Mouse (Mus musculus): ENCODE measurements at regions not wholly inside any gene's neighbourhood (a gene's known extent, or its start where the extent isn't known, plus 50 kb on each side); places are given as distances from the start of the nearest gene placed in this dataset.
A peak's percentile ranks its signal among the peaks of the same experiment; 100 is the strongest.
"Not testable (repeated sequence)": the region's sequence is repeated elsewhere in the genome, so short reads cannot be mapped to it uniquely, and the experiment has no call there.

- Histone ChIP-seq H3K36me3 (no peaks in the 10 kb centered on the region), H3K9ac (no peak overlapping the region), H3K4me2 (no peak overlapping the region), H3K27ac (replicated peaks) (no peak overlapping the region), H3K4me1 (replicated peaks) (no peaks in the 10 kb centered on the region), H3K27me3 (no peaks in the 10 kb centered on the region), H3K9me3 (no peaks in the 10 kb centered on the region), H3K4me3 (no peak overlapping the region)
- 87% methylated on average over 4 of the region's 4 CpGs for WGBS
- ATAC-seq (ENCODE audit: low FRiP score, low read depth) = no peak
Observed at GRCm38 (mm10) chr11:28993270-28993847, 137.2 kb upstream of the Pnpt1 start.

- H3K4me2 ChIP-seq = no peak overlapping the region
- no peak overlapping the region for H3K4me3 ChIP-seq
- H3K4me1 ChIP-seq (replicated peaks) = no peaks in the 10 kb centered on the region
- H3K27me3 ChIP-seq = no peaks in the 10 kb centered on the region
- no peak overlapping the region for H3K9ac ChIP-seq
- no peak for ATAC-seq (ENCODE audit: low FRiP score, low read depth)
- H3K36me3 ChIP-seq = no peaks in the 10 kb centered on the region
- no peaks in the 10 kb centered on the region for H3K9me3 ChIP-seq
- 77% methylated on average over 3 of the region's 3 CpGs for WGBS
- no peak overlapping the region for H3K27ac ChIP-seq (replicated peaks)
Observed at GRCm38 (mm10) chr11:28998314-28999106, 132.0 kb upstream of the Pnpt1 start.

- WGBS = 88% methylated on average over 1 of the region's 1 CpGs
- Histone ChIP-seq H3K36me3 (no peaks in the 10 kb centered on the region), H3K9me3 (no peaks in the 10 kb centered on the region), H3K4me3 (no peak overlapping the region), H3K4me1 (replicated peaks) (no peaks in the 10 kb centered on the region), H3K9ac (no peak overlapping the region), H3K27me3 (no peaks in the 10 kb centered on the region), H3K4me2 (no peak overlapping the region), H3K27ac (replicated peaks) (no peak overlapping the region)
- no peak for ATAC-seq (ENCODE audit: low FRiP score, low read depth)
Observed at GRCm38 (mm10) chr11:28999196-28999595, 131.3 kb upstream of the Pnpt1 start.

- no peak overlapping the region for H3K4me3 ChIP-seq
- H3K27me3 ChIP-seq = no peaks in the 10 kb centered on the region
- no peaks in the 10 kb centered on the region for H3K36me3 ChIP-seq
- ATAC-seq (ENCODE audit: low FRiP score, low read depth) = no peak
- H3K9ac ChIP-seq = no peak overlapping the region
- H3K27ac ChIP-seq (replicated peaks) = no peak overlapping the region
- WGBS = 88% methylated on average over 3 of the region's 3 CpGs
- H3K4me2 ChIP-seq = no peak overlapping the region
- no peaks in the 10 kb centered on the region for H3K4me1 ChIP-seq (replicated peaks)
- H3K9me3 ChIP-seq = no peaks in the 10 kb centered on the region
Observed at GRCm38 (mm10) chr11:28999620-29000019, 130.9 kb upstream of the Pnpt1 start.

GRCm38 (mm10) chr11:29000212-29000611 is 130.3 kb upstream of the Pnpt1 start:
- H3K4me2 ChIP-seq = no peak overlapping the region
- no peaks in the 10 kb centered on the region for H3K4me1 ChIP-seq (replicated peaks)
- no peak overlapping the region for H3K4me3 ChIP-seq
- 0 out of 2 replicates have a peak, but pooled peaks have one; percentile 61 for ATAC-seq (ENCODE audit: low FRiP score, low read depth)
- no peak overlapping the region for H3K27ac ChIP-seq (replicated peaks)
- WGBS = 82% methylated on average over 2 of the region's 2 CpGs
- H3K9ac ChIP-seq = no peak overlapping the region
- H3K9me3 ChIP-seq = no peaks in the 10 kb centered on the region
- H3K27me3 ChIP-seq = no peaks in the 10 kb centered on the region
- no peaks in the 10 kb centered on the region for H3K36me3 ChIP-seq

GRCm38 (mm10) chr11:29017406-29017805 is 113.1 kb upstream of the Pnpt1 start:
- H3K27ac ChIP-seq (replicated peaks) = no peak overlapping the region
- no peak overlapping the region for H3K4me2 ChIP-seq
- H3K9me3 ChIP-seq = no peaks in the 10 kb centered on the region
- H3K4me3 ChIP-seq = no peak overlapping the region
- 52% methylated on average over 1 of the region's 1 CpGs for WGBS
- no peaks in the 10 kb centered on the region for H3K36me3 ChIP-seq
- H3K9ac ChIP-seq = no peak overlapping the region
- no peak for ATAC-seq (ENCODE audit: low FRiP score, low read depth)
- H3K4me1 ChIP-seq (replicated peaks) = no peaks in the 10 kb centered on the region
- H3K27me3 ChIP-seq = no peaks in the 10 kb centered on the region

GRCm38 (mm10) chr11:29040817-29041216 is 89.7 kb upstream of the Pnpt1 start:
- Histone ChIP-seq H3K27ac (replicated peaks) (no peak overlapping the region), H3K36me3 (no peaks in the 10 kb centered on the region), H3K9ac (no peak overlapping the region), H3K27me3 (no peaks in the 10 kb centered on the region), H3K9me3 (no peaks in the 10 kb centered on the region), H3K4me1 (replicated peaks) (no peaks in the 10 kb centered on the region), H3K4me3 (no peak overlapping the region), H3K4me2 (no peak overlapping the region)
- no peak for ATAC-seq (ENCODE audit: low FRiP score, low read depth)

GRCm38 (mm10) chr11:29047985-29048610 is 82.4 kb upstream of the Pnpt1 start:
- not testable (repeated sequence) for H3K4me2 ChIP-seq; H3K4me3 ChIP-seq; H3K27ac ChIP-seq (replicated peaks); H3K4me1 ChIP-seq (replicated peaks); H3K9me3 ChIP-seq; H3K36me3 ChIP-seq; ATAC-seq (ENCODE audit: low FRiP score, low read depth); H3K27me3 ChIP-seq; H3K9ac ChIP-seq
- 23% methylated on average over 1 of the region's 1 CpGs for WGBS

GRCm38 (mm10) chr11:29052625-29053024 is 77.9 kb upstream of the Pnpt1 start:
- Histone ChIP-seq H3K27me3 (no peaks in the 10 kb centered on the region), H3K27ac (replicated peaks) (no peak overlapping the region), H3K9me3 (no peaks in the 10 kb centered on the region), H3K4me3 (no peak overlapping the region), H3K4me1 (replicated peaks) (no peaks in the 10 kb centered on the region), H3K36me3 (no peaks in the 10 kb centered on the region), H3K9ac (no peak overlapping the region), H3K4me2 (no peak overlapping the region)
- 71% methylated on average over 2 of the region's 2 CpGs for WGBS
- no peak for ATAC-seq (ENCODE audit: low FRiP score, low read depth)

GRCm38 (mm10) chr11:29069586-29069985 is 61.0 kb upstream of the Pnpt1 start:
- H3K27me3 ChIP-seq; H3K36me3 ChIP-seq; H3K9me3 ChIP-seq; H3K27ac ChIP-seq (replicated peaks); H3K4me2 ChIP-seq; ATAC-seq (ENCODE audit: low FRiP score, low read depth); H3K4me3 ChIP-seq; H3K9ac ChIP-seq; H3K4me1 ChIP-seq (replicated peaks): not testable (repeated sequence)
- WGBS = 85% methylated on average over 22 of the region's 22 CpGs

GRCm38 (mm10) chr11:29072231-29072630 is 58.3 kb upstream of the Pnpt1 start:
- ATAC-seq (ENCODE audit: low FRiP score, low read depth) = no peak
- H3K4me2 ChIP-seq = no peak overlapping the region
- H3K9me3 ChIP-seq = no peaks in the 10 kb centered on the region
- no peak overlapping the region for H3K4me3 ChIP-seq
- no peak overlapping the region for H3K9ac ChIP-seq
- no peaks in the 10 kb centered on the region for H3K27me3 ChIP-seq
- 43% methylated on average over 3 of the region's 3 CpGs for WGBS
- no peak overlapping the region for H3K27ac ChIP-seq (replicated peaks)
- H3K36me3 ChIP-seq = no peaks in the 10 kb centered on the region
- no peaks in the 10 kb centered on the region for H3K4me1 ChIP-seq (replicated peaks)

Data from hindbrain, embryonic 15.5 days (tissue).